Mouse (Mus musculus): ENCODE measurements around the gene Olfr1163.
"Not testable (repeated sequence)": the region's sequence is repeated elsewhere in the genome, so short reads cannot be mapped to it uniquely, and the experiment has no call there.

The Olfr1163 gene

GRCm38 (mm10) chr2:88071730-88072129 lies at the start of gene Olfr1163:
Gene Olfr1163 (minus strand): TSS chr2:88071830.
- DNase-seq (ENCODE audit: low read depth, low spot score) = no peak

GRCm38 (mm10) chr2:88093866-88094265 lies 22.2 kb upstream of the Olfr1163 start, which contains the start of gene Olfr1164:
Gene Olfr1164 (minus strand): TSS chr2:88093966.
- no peaks in the 10 kb centered on the region for H3K27me3 ChIP-seq (ENCODE audit: control insufficient read depth, insufficient read depth, low read length, poor library complexity, severe bottlenecking)
- no peaks in the 10 kb centered on the region for H3K36me3 ChIP-seq (ENCODE audit: control insufficient read depth, insufficient read depth, low read length, poor library complexity, severe bottlenecking)
- no peak for DNase-seq (ENCODE audit: low read depth, low spot score)

More at GRCm38 (mm10) chr2:88071730-88072129, at the start of gene Olfr1163:
- H3K27me3 ChIP-seq (ENCODE audit: control insufficient read depth, insufficient read depth, low read length, poor library complexity, severe bottlenecking) = no peaks in the 10 kb centered on the region
- H3K36me3 ChIP-seq (ENCODE audit: control insufficient read depth, insufficient read depth, low read length, poor library complexity, severe bottlenecking) = no peaks in the 10 kb centered on the region

- DNase-seq (ENCODE audit: low read depth, low spot score) = no peak
- Histone ChIP-seq H3K36me3 (ENCODE audit: control insufficient read depth, insufficient read depth, low read length, poor library complexity, severe bottlenecking) (no peaks in the 10 kb centered on the region), H3K27me3 (ENCODE audit: control insufficient read depth, insufficient read depth, low read length, poor library complexity, severe bottlenecking) (no peaks in the 10 kb centered on the region)
Observed at GRCm38 (mm10) chr2:88063587-88063986, 8.0 kb downstream of the Olfr1163 start.

GRCm38 (mm10) chr2:88051029-88051428 lies 20.6 kb downstream of the Olfr1163 start, which contains the start of gene Olfr1162:
Gene Olfr1162 (minus strand): TSS chr2:88051129.
- no peaks in the 10 kb centered on the region for H3K36me3 ChIP-seq (ENCODE audit: control insufficient read depth, insufficient read depth, low read length, poor library complexity, severe bottlenecking)
- no peak for DNase-seq (ENCODE audit: low read depth, low spot score)
- H3K27me3 ChIP-seq (ENCODE audit: control insufficient read depth, insufficient read depth, low read length, poor library complexity, severe bottlenecking) = no peaks in the 10 kb centered on the region

- no peak for DNase-seq (ENCODE audit: low read depth, low spot score)
Observed at GRCm38 (mm10) chr2:88037599-88037998, 34.0 kb downstream of the Olfr1163 start, which contains the start of gene Olfr73. Gene Olfr73 (minus strand): TSS chr2:88037699.

GRCm38 (mm10) chr2:88022474-88022873 lies 49.2 kb downstream of the Olfr1163 start, which contains the start of gene Olfr1161:
Gene Olfr1161 (plus strand): TSS chr2:88022774.
- not testable (repeated sequence) for DNase-seq (ENCODE audit: low read depth, low spot score); H3K36me3 ChIP-seq (ENCODE audit: control insufficient read depth, insufficient read depth, low read length, poor library complexity, severe bottlenecking); H3K27me3 ChIP-seq (ENCODE audit: control insufficient read depth, insufficient read depth, low read length, poor library complexity, severe bottlenecking)

More at GRCm38 (mm10) chr2:88037599-88037998, 34.0 kb downstream of the Olfr1163 start, which contains the start of gene Olfr73:
- H3K36me3 ChIP-seq (ENCODE audit: control insufficient read depth, insufficient read depth, low read length, poor library complexity, severe bottlenecking) = no peaks in the 10 kb centered on the region
- H3K27me3 ChIP-seq (ENCODE audit: control insufficient read depth, insufficient read depth, low read length, poor library complexity, severe bottlenecking) = no peaks in the 10 kb centered on the region
